Mouse (Mus musculus) megakaryocyte progenitor cell, adult 5-6 weeks (primary cell): ENCODE results near the gene Cela3b. TPM values are rescaled to one million over a fixed set of nuclear protein-coding genes. Genes with fewer than 3 reads are reported as not detected.
A peak's percentile ranks its signal among the peaks of the same experiment; 100 is the strongest.
"Not testable (repeated sequence)": the region's sequence is repeated elsewhere in the genome, so short reads cannot be mapped to it uniquely, and the experiment has no call there.

Source experiments
- ATAC-seq: replicated peaks from 2 replicates; pipeline ENCODE4 v1.8.0; 2016; ENCODE audit warnings: mild to moderate bottlenecking, moderate TSS enrichment, inconsistent platforms; ENCODE audit not compliant: poor library complexity
- total RNA-seq, 2 experiments: library from RNA; stranded (forward) in 1 of 2; stranded (reverse) in 1 of 2; fragments of 157-497, 149-512 nt in 1 of 2; fragments of 200-1000 nt in 1 of 2; gene quantifications; 2 replicates each; pipeline versions ENCODE4 v1.2.3 to v1.2.4; 2015 to 2017

Gene Cela3b
- total RNA-seq, 2 experiments from 2014 or later: not detected

DNA sequence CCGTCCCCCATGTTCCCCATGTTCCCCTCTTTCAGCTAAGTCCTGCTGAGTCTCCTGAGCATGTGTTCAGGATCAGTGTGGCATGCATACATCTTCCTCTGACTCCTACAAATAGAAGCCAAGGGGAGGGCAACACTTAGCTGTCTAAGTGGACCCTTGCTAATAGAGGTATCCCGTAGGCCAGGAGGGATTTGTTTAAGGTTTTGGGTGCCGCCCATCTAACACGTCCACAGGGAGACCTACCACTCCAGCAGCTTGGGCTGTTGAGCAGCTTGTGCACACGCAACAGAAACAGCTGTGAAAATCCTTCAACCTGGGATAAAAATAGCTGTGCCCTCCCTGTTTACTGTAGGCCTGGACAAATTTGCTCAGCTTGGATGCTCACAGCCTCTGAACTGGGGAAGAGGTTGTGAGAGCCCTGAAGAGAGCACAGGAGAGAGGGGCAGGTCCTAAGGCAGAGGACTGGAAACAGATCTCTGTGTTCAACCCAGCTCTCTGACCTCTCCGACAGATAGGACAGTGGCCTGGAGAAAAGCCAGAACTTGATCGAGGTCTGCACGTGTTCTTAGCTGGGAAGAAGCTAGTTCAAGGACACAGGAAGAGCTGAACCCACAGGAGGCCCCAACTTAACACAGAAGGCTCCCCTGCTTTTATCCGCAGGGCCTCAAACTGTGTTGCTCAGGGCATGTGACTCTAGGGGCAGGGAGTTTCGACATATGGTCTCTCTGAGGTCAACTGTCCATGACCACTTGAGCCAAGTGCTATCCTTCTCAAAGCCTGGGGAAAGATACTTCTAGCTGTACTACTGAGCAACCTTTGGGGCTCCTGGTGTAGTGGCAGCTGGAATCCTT lies 2.6 kb upstream of the Cela3b start:
- not testable (repeated sequence) for ATAC-seq

- ATAC-seq: peak; percentile 60
These were observed 12.4 kb downstream of the Cela3b start for GRCm38 (mm10) chr4:137417712-137418564.

GRCm38 (mm10) chr4:137414936-137415335 lies 15.4 kb downstream of the Cela3b start:
- ATAC-seq: no peak

GRCm38 (mm10) chr4:137412185-137412709 lies 18.1 kb downstream of the Cela3b start:
- ATAC-seq: not testable (repeated sequence)

DNA sequence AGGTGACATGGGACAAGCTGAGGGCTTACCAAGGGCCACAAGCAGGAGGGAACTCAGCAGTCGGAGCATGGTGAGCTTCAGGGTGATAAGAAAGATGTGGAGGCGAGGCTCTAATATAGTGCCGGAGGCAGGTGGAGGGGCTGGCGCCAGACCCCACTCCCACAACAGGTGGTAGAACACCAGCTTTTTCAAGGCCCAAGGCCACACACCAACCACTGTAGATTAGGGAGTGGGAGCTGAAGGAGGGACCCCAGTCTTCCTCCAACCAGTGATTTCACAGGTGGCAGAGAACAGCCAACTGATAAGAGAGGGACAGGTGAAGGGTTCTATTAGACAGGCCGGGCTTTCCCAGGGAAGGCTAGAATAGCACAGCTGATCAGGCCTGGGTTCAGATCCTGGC lies 20.6 kb downstream of the Cela3b start, which contains the start of gene Cela3a:
Gene Cela3a (minus strand): TSS at position 101 of the 400 bp plus-strand sequence.
- no peak for ATAC-seq

GRCm38 (mm10) chr4:137405571-137405970 lies 24.8 kb downstream of the Cela3b start:
- no peak for ATAC-seq

DNA sequence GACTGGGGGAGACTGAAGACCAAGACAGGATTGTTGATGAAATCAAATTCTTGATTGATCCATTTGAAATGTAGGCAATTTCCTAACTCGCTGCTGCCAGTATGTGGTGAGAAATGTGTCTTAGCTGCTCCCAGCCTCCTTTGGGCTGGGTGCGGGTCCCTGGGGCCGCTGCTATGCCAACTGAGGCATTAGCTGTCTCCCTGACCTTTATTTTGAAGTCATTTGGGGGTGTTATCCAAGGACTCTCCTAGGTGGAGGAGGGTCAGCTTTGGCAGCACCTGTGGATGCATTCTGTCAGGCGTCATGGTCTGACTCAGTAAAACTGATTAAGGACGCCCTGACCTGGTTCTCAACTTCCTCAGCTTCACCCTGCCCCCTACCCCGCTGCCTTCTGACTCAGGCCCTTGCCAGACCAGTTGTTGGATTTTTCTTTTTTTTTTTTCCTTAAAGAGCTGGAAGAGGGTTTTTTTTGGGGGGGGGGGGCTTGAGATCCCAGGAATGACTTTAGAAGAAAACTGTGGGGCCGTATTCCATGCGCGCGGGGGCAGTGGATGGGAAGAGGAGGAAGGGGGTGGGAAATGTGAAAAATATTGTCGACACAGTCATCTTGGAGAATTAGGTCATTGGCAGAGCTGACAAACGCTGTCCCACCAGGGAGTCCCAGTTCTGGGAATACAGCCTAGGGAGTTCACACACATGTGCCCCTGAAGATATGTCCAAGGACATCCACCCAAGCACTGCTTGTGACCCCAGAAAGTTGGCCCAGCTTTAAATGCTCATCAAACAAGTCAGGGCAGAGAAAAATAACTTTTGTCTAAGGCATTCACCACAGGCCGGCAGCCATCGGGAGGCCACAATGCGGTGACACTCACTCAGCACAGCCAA lies 33.5 kb downstream of the Cela3b start:
- no peak for ATAC-seq

DNA sequence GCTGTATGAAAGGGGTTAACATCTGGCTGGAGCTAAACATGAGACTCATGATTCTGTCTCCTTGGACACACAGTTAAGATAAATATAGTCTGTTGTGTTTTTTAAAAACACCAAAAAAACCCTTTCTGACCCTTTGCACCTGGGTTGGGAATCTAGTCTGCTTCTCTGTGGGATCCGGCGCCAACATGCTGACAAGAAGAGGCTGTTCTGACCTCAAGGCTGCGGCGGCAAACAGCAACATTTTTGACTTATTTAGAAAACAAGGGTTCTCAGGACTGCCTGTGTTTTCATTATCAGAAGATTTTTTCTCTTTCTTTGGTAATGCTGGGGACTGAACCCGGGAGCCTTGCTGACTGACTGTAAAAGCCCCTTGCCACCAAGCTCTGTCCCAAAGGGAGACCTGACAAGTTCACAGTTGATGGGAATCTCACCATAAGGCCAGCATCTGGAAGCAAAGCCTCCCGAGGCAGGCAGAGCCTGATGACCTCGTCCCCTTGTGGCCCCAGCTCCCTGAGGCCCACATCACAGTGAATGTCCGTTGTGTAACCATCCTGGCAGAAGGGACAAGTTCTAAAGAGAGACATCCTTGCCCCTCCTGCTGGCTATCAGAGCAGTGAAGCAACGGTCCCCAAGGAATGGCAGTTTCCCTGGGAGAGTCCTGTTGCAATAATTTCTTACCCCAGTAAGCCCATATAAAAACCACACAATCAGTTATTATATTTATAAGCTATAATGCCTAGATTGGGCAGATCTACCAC lies 36.8 kb downstream of the Cela3b start:
- ATAC-seq: no peak

DNA sequence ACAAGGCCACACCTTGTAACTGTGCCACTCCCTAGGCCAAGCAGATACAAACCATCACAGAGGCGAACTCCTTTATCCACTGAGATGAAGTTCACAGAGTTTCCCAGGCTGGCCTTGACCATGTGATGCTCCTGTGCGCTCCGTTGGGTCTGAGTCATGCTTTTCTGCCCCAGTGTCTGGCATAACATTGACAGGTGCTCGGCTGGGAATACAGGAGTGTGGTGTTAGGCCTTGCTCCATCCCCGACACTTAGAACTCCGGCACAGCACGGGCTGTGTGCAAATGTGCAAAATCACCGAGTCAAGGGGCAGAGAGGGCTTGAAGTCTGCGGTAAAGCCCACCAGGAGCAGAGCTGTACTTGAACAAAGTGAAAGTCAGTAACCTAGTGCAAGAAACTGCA lies 37.5 kb downstream of the Cela3b start:
- no peak for ATAC-seq

- no peak for ATAC-seq
These were observed 39.1 kb downstream of the Cela3b start for GRCm38 (mm10) chr4:137391287-137391686.

DNA sequence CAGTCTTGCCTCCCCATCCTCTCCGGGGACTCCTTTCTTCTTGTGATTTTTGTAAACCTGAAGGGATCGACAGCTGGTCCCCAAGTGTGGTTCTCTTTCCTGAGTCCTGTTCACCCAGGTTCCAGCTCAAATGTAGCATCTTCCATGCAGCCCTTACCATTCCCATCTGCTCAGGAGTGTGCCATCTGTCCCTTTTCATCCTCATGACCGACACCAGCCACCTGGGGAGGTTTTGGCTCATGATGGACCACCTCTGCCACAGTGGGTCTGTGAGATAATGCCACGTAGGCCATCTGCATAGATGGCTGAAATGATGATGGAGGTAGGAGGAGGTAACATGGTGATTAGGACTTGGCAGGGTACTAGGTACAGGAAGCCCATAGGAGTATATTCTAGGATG lies 40.1 kb downstream of the Cela3b start:
- no peak for ATAC-seq

DNA sequence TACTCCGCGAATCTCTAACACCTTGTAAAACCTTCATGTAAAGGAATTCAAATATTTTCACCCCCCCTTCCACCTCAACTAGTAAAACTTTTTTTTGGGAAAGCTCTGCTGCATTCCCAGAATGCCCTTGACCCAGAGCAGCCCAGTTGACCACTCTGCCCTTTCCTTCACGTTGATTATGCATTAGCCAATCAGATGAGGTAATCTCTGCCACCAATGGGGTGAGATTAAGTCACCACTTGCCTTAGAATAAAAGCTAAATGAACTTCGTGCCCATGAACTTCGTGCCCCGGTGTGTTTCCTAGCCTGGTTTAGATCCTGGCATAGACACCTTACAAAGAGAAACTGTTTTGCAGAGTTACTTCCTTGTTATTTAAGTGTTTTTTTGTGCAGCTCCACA lies 41.4 kb downstream of the Cela3b start:
- peak; percentile 33; the same call in 1 of the 2 replicates for ATAC-seq

GRCm38 (mm10) chr4:137388059-137388794 lies 42.1 kb downstream of the Cela3b start:
- ATAC-seq: peak; percentile 87

- ATAC-seq: peak; percentile 9; the same call in 1 of the 2 replicates
These were observed 42.8 kb downstream of the Cela3b start for GRCm38 (mm10) chr4:137387482-137388058.

- ATAC-seq: peak; percentile 97
These were observed 49.4 kb downstream of the Cela3b start for GRCm38 (mm10) chr4:137380702-137381605.

DNA sequence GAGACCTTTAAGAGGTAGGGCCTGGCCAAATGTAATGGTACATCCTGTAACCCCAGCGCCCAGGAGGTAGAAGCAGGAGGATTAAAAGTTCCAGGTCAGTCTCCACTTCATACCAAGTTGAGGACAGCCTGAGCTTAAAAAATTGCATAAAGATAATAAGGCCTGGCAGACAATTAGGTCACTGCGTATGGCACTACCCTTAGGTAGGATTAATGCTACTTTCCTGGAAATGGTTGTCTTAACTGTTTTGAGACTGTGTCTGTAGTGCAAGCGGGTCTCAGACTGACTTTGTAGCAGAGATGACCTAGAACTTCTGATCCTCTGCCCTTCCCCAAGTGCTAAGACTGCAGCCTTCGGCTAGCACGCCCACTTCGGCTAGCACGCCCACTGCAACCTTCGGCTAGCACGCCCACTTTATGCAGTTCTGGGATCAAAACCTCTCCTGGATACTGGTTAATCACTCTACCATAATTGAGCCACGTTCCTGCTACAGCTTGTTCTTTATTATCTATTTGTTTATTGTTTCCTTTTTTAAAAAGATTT lies 50.6 kb downstream of the Cela3b start:
- ATAC-seq: no peak

DNA sequence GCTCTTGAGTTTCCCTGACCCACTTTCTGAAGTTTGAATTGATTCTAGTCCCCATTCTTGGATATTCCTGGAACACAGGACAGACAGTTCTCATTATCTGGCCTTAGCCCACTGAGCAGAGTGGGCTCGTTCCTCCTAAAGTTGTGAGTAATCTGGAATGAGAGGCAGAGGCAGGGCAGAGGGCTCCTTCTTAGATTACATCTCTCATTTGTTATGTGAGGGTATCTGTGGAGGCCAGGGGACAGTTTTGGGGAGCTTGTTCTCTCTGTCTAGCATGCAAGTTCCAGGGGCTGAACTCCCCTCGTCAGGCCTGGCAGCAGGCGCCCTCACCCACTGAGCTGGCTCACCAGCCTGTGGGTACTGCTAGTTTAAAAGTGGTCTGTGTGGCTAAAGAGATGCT lies 51.3 kb downstream of the Cela3b start:
- no peak for ATAC-seq
